Mouse (Mus musculus) limb, embryonic 15.5 days (tissue): ENCODE results near the gene Tcf7. TPM values are rescaled to one million over a fixed set of nuclear protein-coding genes. Genes with fewer than 3 reads are reported as not detected.
A peak's percentile ranks its signal among the peaks of the same experiment; 100 is the strongest.
"Not testable (repeated sequence)": the region's sequence is repeated elsewhere in the genome, so short reads cannot be mapped to it uniquely, and the experiment has no call there.

Source experiments
- ATAC-seq: fragments of 200-750 bp; cut with Nextera tagmentation; 2 replicates; pipeline ENCODE4 v1.8.0; 2017; ENCODE audit warnings: low read depth, moderate TSS enrichment; ENCODE audit not compliant: insufficient number of reproducible peaks, low FRiP score, low TSS enrichment
- H3K27ac ChIP-seq: fragments of 300-500 bp; sonication (generic); 2 replicates; pipeline ENCODE4 v1.5.1; 2015; ENCODE audit warnings: moderate library complexity, mild to moderate bottlenecking, inconsistent platforms
- H3K27me3 ChIP-seq: fragments of 300-500 bp; sonication (generic); 2 replicates; pipeline ENCODE4 v1.6.1; 2015; ENCODE audit warnings: inconsistent platforms
- H3K36me3 ChIP-seq: fragments of 300-500 bp; sonication (generic); 2 replicates; pipeline ENCODE4 v1.6.1; 2015; ENCODE audit warnings: inconsistent platforms
- H3K4me1 ChIP-seq: fragments of 300-500 bp; sonication (generic); 2 replicates; pipeline ENCODE4 v1.6.1; 2015; ENCODE audit warnings: inconsistent platforms
- H3K4me2 ChIP-seq: fragments of 300-500 bp; sonication (generic); 2 replicates; pipeline ENCODE4 v1.6.1; 2015; ENCODE audit warnings: mild to moderate bottlenecking, inconsistent platforms
- H3K4me3 ChIP-seq: fragments of 300-500 bp; sonication (generic); 2 replicates; pipeline ENCODE4 v1.5.1; 2015; ENCODE audit warnings: mild to moderate bottlenecking, inconsistent platforms
- H3K9ac ChIP-seq: fragments of 300-500 bp; sonication (generic); 2 replicates; pipeline ENCODE4 v1.6.1; 2015; ENCODE audit warnings: inconsistent platforms
- H3K9me3 ChIP-seq: fragments of 300-500 bp; sonication (generic); 2 replicates; pipeline ENCODE4 v1.6.1; 2016; ENCODE audit warnings: inconsistent platforms
- WGBS: fragments of 180-500 bp; shearing (Covaris S2); methylation state at CpG from one replicate; pipeline ENCODE4 v1.1.7; 2015; 5-methylcytosine and 5-hydroxymethylcytosine counted together
- polyA plus RNA-seq: library from polyadenylated mRNA; unstranded; fragments of >200 nt; fragmentation: Nextera tagmentation; extraction: Ambion mirVana; gene quantifications from 2 replicates; pipeline ENCODE4 v1.2.1, GENCODE M21; 2015

The Tcf7 gene
- polyA plus RNA-seq, 1 experiment from 2014 or later = 9.8 TPM

DNA sequence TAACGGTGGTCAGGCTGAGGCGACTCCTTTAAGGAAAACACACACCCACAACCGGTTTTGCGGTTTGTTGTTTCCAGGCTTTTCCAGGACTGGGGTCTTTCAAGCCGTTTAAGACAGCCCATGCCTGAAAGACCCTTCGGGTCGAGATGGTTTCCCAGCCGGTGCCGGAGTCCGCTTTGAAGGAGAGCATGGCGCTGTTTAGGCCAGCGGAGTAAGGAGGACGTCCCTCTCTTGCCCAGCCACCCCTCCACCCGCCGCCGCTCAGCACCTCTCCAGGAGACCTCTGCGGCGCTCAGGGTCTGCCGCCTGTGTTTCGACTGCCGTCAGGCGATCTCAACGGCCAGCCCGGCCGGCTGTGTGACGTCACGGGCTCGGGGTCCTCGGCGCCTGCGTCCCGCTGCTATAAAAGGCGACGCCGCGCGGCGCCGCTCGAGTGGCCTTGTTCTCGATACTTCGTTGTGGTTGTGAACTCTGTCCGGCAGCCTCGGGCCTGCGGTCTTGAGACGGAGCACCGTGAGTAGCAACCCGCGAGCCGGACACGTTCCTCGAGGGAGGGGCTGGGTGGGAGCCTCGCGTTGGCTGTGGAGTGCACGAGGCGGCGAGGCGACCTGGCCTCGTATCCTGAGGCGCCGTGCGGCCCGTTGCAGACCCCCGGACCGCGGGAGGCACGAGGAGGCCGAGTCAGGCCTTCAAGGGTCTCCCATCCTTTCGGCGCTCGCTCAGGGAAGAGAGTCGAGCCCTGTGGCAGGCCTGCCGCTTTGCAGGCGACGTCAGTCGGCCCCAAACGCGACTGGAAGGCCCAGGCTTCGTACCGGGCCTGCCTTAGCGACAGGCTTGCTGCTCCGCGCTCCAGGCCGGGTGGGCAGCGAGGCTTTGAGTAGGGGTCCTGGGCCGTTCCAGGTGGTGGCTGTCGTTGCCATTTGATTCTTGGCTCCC is 50.9 kb downstream of the Tcf7 start, which contains the start of gene Skp1a:
TSS of gene Skp1a (plus strand) at position 390 of the 936 bp plus-strand sequence.
- H3K27ac ChIP-seq = peak within 1 kb of the TSS; percentile 97
- H3K4me1 ChIP-seq = peaks cover 16% of the 10 kb centered on the region
- H3K4me3 ChIP-seq = peak within 1 kb of the TSS; percentile 92
- ATAC-seq = peak; percentile 83
- H3K27me3 ChIP-seq = no peaks in the 10 kb centered on the region
- H3K9me3 ChIP-seq = no peaks in the 10 kb centered on the region
- under 1% methylated on average over 87 of the region's 87 CpGs for WGBS
- no peaks in the 10 kb centered on the region for H3K36me3 ChIP-seq
- peak within 1 kb of the TSS; percentile 54 for H3K4me2 ChIP-seq
- peak within 1 kb of the TSS; percentile 98 for H3K9ac ChIP-seq

DNA sequence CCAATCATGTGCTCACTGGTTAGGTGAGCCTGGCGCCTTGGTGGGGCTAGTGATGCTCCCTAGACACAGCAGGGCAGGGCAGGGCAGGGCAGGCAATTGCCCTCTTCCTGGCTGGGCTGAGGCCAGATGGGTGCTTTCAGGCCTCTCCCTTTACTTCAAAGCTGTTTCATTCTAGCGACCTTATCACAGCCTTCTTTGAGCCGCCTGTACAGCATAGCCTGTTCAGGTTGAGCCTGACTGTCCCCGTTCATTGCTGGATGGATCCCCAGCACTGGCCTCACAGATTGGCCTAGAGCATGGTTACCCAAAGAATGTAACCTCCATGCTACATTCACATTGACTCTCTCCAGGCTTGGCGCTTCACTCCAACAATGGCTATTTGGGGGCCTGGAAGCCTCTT is 52.1 kb downstream of the Tcf7 start:
- Histone ChIP-seq H3K36me3 (no peaks in the 10 kb centered on the region), H3K4me3 (peak overlapping the region; percentile 92), H3K27ac (0 out of 2 replicates have a peak overlapping the region, but pooled peaks have one; percentile 97), H3K9me3 (no peaks in the 10 kb centered on the region), H3K4me2 (peak overlapping the region; percentile 37), H3K9ac (no peak overlapping the region), H3K4me1 (peaks cover 16% of the 10 kb centered on the region), H3K27me3 (no peaks in the 10 kb centered on the region)
- 53% methylated on average over 5 of the region's 5 CpGs for WGBS
- ATAC-seq = no peak

DNA sequence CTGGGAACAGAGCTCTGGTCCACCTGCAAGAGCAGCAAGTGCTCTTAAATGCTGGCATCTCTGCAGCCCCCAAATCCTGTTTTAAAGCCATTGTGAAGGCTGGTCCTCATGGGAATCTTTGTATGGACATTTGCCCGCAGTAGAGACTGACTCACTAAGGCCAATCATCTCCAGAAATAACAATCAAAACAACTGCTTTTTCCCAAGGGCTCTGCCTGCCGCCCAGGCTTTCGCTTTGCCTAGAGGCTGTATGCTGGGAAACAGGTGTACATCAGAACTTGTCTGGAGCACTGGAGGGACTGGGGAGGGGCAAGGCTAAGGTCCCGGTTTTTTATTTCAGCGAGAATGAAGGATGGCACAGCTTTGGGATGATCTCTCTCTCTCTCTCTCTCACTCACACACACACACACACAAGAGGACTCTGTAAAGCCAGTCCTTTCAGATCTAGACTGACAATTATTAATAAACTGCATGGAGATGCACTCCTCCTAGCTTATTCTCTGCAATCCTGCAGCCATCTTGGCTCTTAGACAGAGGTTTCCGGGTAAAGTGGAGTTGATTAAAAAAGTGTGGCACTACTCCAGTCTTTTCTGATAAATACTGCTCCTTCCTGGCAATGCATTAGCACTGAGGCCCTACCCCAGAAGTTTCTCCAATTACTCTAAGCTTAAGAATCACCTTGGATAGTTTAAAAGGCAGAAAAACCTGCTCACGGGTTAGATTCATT is 53.9 kb downstream of the Tcf7 start:
- no peaks in the 10 kb centered on the region for H3K27me3 ChIP-seq
- no peaks in the 10 kb centered on the region for H3K36me3 ChIP-seq
- 69% methylated on average over 7 of the region's 7 CpGs for WGBS
- H3K4me1 ChIP-seq = peaks cover 13% of the 10 kb centered on the region; the same call in 1 of the 2 replicates
- H3K9ac ChIP-seq = no peak overlapping the region
- H3K4me2 ChIP-seq = no peak overlapping the region
- no peak for ATAC-seq
- H3K4me3 ChIP-seq = no peak overlapping the region
- no peak overlapping the region for H3K27ac ChIP-seq
- no peaks in the 10 kb centered on the region for H3K9me3 ChIP-seq

DNA sequence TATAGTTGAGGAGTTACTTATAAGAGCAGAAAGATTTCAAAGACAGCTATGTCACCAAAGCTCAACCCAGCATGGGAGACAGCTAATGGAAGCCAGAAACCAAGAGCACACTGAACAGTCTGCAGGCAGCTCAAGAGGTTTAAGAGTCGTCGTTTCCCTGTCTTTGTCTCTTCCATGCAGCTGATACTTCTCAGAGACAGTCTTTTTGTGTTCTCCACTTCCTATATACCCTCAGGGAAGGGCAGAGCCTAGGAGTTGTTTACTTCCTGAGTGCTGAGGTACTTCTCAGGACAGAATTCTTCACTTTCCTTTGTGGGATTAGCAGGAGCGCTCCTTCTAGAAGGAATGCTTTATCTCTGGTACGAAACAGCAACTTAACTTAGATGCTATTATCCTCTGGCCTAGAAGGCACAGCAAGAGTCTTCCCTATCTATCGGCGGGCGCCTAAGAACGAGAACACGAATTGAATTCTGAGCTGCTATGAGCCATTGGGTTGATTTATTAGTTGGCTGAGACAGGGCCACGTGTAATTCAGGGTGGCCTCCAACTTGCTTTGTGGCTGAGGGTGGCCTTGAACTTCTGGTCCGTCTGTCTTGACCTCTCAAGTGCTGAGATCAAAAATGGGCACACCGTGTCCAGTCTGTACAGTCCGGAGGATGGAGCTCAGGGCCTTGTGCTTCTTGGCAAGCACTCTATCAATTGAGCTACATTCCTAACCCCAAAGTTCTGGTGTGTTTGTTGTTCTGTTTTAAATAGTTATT is 55.2 kb downstream of the Tcf7 start:
- no peak overlapping the region for H3K4me2 ChIP-seq
- WGBS = 76% methylated on average over 13 of the region's 13 CpGs
- peaks cover 7% of the 10 kb centered on the region; the same call in 1 of the 2 replicates for H3K4me1 ChIP-seq
- no peak for ATAC-seq
- no peak overlapping the region for H3K27ac ChIP-seq
- no peak overlapping the region for H3K4me3 ChIP-seq
- H3K27me3 ChIP-seq = no peaks in the 10 kb centered on the region
- H3K9me3 ChIP-seq = no peaks in the 10 kb centered on the region
- no peaks in the 10 kb centered on the region for H3K36me3 ChIP-seq
- no peak overlapping the region for H3K9ac ChIP-seq

DNA sequence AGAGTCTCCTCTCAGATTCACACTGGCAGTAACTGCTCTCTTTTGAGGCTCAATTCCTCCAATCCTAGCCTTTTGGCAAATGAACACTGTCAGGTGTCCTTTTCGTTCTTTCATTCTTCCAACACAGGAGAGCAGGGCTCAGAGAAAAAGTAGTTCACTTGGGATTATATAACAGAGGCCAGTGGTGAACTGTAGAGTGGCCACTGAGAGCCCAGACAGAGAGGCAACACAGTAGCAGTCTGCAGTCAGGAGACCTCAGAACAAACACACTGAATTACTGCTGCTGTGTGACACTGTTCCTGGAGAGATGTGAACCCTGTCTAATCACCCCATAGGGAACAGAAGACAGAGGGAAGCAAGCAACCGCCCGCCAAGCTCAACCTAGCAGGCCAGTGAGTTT is 55.8 kb downstream of the Tcf7 start:
- H3K4me2 ChIP-seq = no peak overlapping the region
- H3K36me3 ChIP-seq = no peaks in the 10 kb centered on the region
- H3K27ac ChIP-seq = no peak overlapping the region
- peaks cover 7% of the 10 kb centered on the region; the same call in 1 of the 2 replicates for H3K4me1 ChIP-seq
- H3K27me3 ChIP-seq = no peaks in the 10 kb centered on the region
- no peak overlapping the region for H3K9ac ChIP-seq
- WGBS = 62% methylated on average over 3 of the region's 3 CpGs
- H3K9me3 ChIP-seq = no peaks in the 10 kb centered on the region
- no peak for ATAC-seq
- no peak overlapping the region for H3K4me3 ChIP-seq

DNA sequence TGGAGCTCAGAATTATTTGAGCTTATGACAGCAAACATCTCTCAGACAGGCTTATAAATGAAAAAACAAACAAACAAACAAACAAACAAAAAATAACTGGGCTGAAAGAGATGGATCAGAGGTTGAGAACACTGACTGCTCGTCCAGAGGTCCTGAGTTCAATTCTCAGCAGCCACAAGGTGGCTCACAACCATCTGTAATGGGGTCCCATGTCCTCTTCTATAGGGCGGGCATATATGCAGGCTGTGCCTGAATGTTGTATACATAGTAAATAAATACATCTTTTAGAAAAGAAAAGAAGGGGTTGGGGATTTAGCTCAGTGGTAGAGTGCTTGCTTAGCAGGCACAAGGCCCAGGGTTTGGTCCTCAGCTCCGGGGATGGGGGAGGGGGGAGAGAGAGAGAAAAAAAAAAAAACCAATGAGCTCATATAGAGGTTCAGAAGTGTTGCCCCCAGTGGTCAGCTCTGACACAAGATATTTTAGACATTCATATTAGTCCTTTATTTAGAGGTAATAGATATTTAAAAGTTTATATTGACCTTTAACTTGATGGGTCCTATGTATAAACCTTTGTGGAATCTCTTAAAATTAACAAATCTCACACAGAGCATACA is 56.7 kb downstream of the Tcf7 start:
- no peak overlapping the region for H3K4me2 ChIP-seq
- H3K9me3 ChIP-seq = no peaks in the 10 kb centered on the region
- H3K4me3 ChIP-seq = no peak overlapping the region
- no peaks in the 10 kb centered on the region for H3K27me3 ChIP-seq
- peaks cover 6% of the 10 kb centered on the region; the same call in 1 of the 2 replicates for H3K4me1 ChIP-seq
- no peak for ATAC-seq
- WGBS = 55% methylated on average over 3 of the region's 3 CpGs
- no peak overlapping the region for H3K27ac ChIP-seq
- no peak overlapping the region for H3K9ac ChIP-seq
- H3K36me3 ChIP-seq = no peaks in the 10 kb centered on the region

DNA sequence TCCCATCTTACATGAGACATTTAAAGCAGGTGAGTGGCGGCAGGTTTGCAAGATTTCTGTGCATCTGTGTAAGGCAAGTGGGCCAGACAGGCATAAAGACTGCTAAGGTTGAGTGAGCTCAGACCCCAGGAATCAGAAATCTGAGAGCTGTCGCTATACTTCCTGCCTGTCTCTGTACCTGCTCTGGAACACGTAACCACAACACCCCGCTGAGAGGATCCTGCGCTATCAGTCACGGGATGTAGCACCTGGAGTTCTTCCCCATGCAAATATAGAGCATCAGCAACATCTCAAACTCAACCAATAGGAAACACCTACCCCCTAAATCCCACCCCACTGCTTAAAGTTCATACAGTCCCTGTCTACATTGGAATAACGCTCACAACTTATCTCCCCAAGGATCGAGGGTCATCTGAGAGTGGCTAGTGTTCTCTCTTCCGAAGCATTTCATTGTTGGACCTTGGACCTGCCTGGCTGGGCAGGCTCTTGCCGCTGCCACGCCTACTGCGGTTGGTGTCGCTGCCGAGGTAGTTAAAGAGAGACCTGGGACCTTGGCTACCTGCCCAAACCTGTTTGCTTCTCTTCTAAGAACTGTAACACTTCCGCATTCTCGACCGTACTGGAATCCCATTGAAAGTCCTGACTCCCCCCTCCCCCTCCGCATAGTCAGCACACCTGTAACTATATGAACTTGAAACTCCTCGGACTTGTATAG is 58.7 kb downstream of the Tcf7 start:
- no peak overlapping the region for H3K9ac ChIP-seq
- no peaks in the 10 kb centered on the region for H3K27me3 ChIP-seq
- H3K4me1 ChIP-seq = no peaks in the 10 kb centered on the region; the same call in 1 of the 2 replicates
- H3K27ac ChIP-seq = no peak overlapping the region
- peak overlapping the region; percentile 26; the same call in 1 of the 2 replicates for H3K4me3 ChIP-seq
- no peaks in the 10 kb centered on the region for H3K9me3 ChIP-seq
- peak overlapping the region; percentile 35 for H3K4me2 ChIP-seq
- 11% methylated on average over 19 of the region's 19 CpGs for WGBS
- no peaks in the 10 kb centered on the region for H3K36me3 ChIP-seq
- 0 out of 2 replicates have a peak, but pooled peaks have one; percentile 36 for ATAC-seq

DNA sequence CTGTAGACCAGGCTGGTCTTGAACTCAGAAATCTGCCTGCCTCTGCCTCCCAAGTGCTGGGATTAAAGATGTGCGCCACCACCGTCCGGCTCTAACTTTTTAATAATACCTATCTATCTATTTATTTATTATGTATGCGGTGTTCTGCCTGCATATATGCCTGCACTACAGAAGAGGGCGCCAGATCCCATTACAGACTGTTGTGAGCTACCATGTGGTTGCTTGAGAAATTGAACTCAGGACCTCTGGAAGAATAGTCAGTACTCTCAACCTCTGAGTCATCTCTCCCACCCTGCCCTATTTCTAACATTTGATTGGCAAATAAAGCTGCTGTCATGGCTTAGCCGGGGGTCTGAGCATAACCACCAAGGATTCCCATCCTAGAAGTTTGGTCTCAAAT is 59.9 kb downstream of the Tcf7 start:
- H3K9me3 ChIP-seq = no peaks in the 10 kb centered on the region
- WGBS = 74% methylated on average over 6 of the region's 6 CpGs
- no peak overlapping the region for H3K4me2 ChIP-seq
- H3K36me3 ChIP-seq = no peaks in the 10 kb centered on the region
- no peaks in the 10 kb centered on the region; the same call in 1 of the 2 replicates for H3K4me1 ChIP-seq
- no peak overlapping the region for H3K9ac ChIP-seq
- H3K4me3 ChIP-seq = no peak overlapping the region
- ATAC-seq = no peak
- H3K27me3 ChIP-seq = no peaks in the 10 kb centered on the region
- H3K27ac ChIP-seq = no peak overlapping the region

DNA sequence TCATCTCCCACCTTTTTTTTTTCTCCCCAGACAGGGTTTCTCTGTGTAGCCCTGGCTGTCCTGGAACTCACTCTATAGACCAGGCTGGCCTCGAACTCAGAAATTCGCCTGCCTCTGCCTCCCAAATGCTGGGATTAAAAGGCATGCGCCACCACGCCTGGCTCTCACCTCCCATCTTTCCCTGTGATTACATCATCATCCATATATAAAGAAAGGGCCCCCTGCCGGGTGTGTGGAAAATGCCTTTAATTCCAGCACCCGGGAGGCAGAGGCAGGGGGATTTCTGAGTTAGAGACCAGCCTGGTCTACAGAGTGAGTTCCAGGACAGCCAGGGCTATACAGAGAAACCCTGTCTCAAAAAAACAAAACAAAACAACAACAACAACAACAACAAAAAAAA is 60.9 kb downstream of the Tcf7 start:
- not testable (repeated sequence) for H3K4me2 ChIP-seq, H3K27me3 ChIP-seq, H3K36me3 ChIP-seq, H3K27ac ChIP-seq, H3K9ac ChIP-seq, ATAC-seq, H3K4me3 ChIP-seq, H3K4me1 ChIP-seq, H3K9me3 ChIP-seq
- WGBS = 91% methylated on average over 6 of the region's 6 CpGs

DNA sequence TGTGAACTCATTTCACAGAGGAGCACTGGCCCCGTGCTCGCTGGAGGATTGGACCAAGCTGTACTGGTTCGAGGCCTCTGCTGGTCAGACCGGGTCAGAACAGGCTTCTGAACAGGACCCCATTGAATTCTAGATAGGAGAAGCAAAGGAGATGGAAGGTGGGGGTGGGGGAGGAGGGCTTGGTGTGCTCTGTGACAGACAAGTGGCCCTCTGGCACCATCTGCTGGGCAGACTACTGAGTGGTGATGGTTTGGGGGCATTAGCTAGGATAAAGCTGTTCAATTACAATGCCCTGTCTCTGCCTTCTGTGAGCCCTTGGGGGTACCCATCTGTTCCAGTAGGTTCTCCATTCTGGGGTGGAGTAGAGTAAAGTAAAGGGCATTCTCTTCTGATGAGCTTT is 62.5 kb downstream of the Tcf7 start:
- H3K4me1 ChIP-seq = no peaks in the 10 kb centered on the region; the same call in 1 of the 2 replicates
- no peaks in the 10 kb centered on the region for H3K27me3 ChIP-seq
- H3K36me3 ChIP-seq = no peaks in the 10 kb centered on the region
- no peak overlapping the region for H3K27ac ChIP-seq
- H3K4me3 ChIP-seq = no peak overlapping the region
- no peaks in the 10 kb centered on the region for H3K9me3 ChIP-seq
- WGBS = 7% methylated on average over 4 of the region's 4 CpGs
- H3K4me2 ChIP-seq = no peak overlapping the region
- ATAC-seq = no peak
- no peak overlapping the region for H3K9ac ChIP-seq

DNA sequence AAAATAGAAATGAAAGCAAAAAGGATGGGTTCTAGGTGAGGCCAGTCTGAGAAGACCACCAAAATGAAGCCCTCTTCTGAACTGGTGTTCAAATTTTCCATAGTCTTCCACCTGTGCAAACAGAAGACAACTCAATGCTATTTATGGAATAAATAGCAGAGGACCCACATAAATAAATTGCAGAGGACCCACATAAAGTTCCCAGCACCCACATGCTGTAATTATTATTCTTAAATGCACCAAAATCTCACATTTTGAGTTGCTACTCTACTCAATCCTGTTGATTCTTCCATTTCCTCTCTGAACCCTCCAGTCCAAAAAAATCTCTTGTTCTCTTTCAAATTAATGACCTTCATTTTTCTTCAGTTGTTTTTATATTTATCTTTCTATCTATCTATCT is 68.9 kb downstream of the Tcf7 start, which contains the start of gene Olfr1371:
TSS of gene Olfr1371 (minus strand) at position 101 of the 400 bp plus-strand sequence.
- Histone ChIP-seq H3K36me3 (no peaks in the 10 kb centered on the region), H3K4me2 (no peak within 1 kb of the TSS), H3K4me3 (no peak within 1 kb of the TSS), H3K9me3 (no peaks in the 10 kb centered on the region), H3K4me1 (no peaks in the 10 kb centered on the region), H3K27ac (no peak within 1 kb of the TSS), H3K27me3 (no peaks in the 10 kb centered on the region), H3K9ac (no peak within 1 kb of the TSS)
- no peak for ATAC-seq
